8 mouse cellular contexts compared by ENCODE assay signal in the genomic region with DNA sequence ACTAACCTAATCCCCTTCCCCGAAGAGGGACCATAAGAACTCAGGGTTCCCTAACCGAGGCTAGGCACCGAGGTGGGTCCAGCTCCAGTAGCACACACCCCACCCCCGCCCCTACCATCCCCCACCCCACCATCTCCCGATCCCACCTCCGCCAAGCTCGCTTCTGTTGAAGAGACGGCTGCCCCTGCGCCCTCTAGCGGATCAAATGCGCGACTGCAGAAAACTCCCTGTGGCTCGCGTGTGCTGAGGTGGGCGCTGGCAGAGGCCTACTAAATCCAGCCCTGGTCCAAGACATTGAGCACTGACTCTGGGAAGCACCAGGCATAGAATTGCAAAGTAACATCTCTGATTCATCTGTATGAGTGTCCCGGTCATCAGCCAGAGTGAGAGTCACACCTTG. TPM values are rescaled to one million over a fixed set of nuclear protein-coding genes. Genes with fewer than 3 reads are reported as not detected.
DNase-seq lines count a peak whose midpoint lies in the region; ATAC-seq lines count a peak whose summit lies in the region.

No protein-coding gene starts in this region.

- DNase-seq in CD8-positive naive resting alpha-beta T cell, adult 2 months (ENCODE audit: low read depth in 2 of 2, low spot score in 2 of 2): peak; percentile 58 to 65
- peak; percentile 90 for DNase-seq in MN1 (ENCODE audit: low spot score)
- DNase-seq in cerebellum, postnatal 10 days: peak; percentile 88 to 90
- DNase-seq in gastrocnemius, postnatal 14 days: peak; percentile 63
- DNase-seq in kidney, postnatal 25 days: peak; percentile 63 to 68
- DNase-seq in skeletal muscle tissue, adult 2 months (ENCODE audit: low read depth, low spot score): peak; percentile 8
- DNase-seq in adipocyte (ENCODE audit: low spot score): no peak

- intact Hi-C loops in gastrocnemius, postnatal 14 days (cut with DNase I; ENCODE audit: low total_unique reads): loop anchor here (5.0 kb wide), 1 partner anchor 93 kb away; no protein-coding TSS in a partner anchor

- peak; percentile 51 for ATAC-seq in megakaryocyte progenitor cell, adult 5-6 weeks (replicated peaks; ENCODE audit: poor library complexity)

RNA-seq across cellular contexts. Expression of gene Elfn2, which starts 1.5 kb away (rescaled TPM):
- under 1 TPM; 0.07 to 0.62 TPM for total RNA-seq in gastrocnemius, postnatal 14 days (2021)
- not detected in 2 replicates for total RNA-seq in megakaryocyte progenitor cell, adult 5-6 weeks (2015)
- total RNA-seq in megakaryocyte progenitor cell, adult 5-6 weeks (2017): 0.04 TPM in 1 of 2 replicates, not detected in the other

RNA-seq across cellular contexts. Expression of gene Mfng, which starts 53.2 kb away (rescaled TPM):
- total RNA-seq in gastrocnemius, postnatal 14 days (2021): 1 to 10 TPM; 5.6 to 7.1 TPM
- total RNA-seq in megakaryocyte progenitor cell, adult 5-6 weeks (2015): 13.3 and 13.6 TPM in 2 replicates
- 10.0 and 10.5 TPM in 2 replicates for total RNA-seq in megakaryocyte progenitor cell, adult 5-6 weeks (2017)
